Mouse (Mus musculus) testis, adult 2 months (tissue): ENCODE data around the gene Raver1.

Experiments
- CTCF ChIP-seq: fragments of 200-500 bp; IDR thresholded peaks from 2 replicates; pipeline ENCODE4 v1.5.1; 2012; ENCODE audit warnings: low read depth, mild to moderate bottlenecking, inconsistent platforms, low read length, moderate library complexity; ENCODE audit not compliant: control insufficient read depth, insufficient read depth, insufficient replicate concordance
- POLR2A ChIP-seq: fragments of 200-500 bp; IDR thresholded peaks from 2 replicates; pipeline ENCODE4 v1.6.1; 2012; ENCODE audit warnings: low read depth, mild to moderate bottlenecking, inconsistent platforms, low read length, moderate library complexity; ENCODE audit not compliant: control insufficient read depth

- TF ChIP-seq CTCF (no peak), POLR2A (no peak)
Measured at GRCm38 (mm10) chr9:21134595-21135328, 43.0 kb upstream of the Raver1 start.
